Mouse (Mus musculus) liver, adult 2 months (tissue): ENCODE data around the gene Mylk.

ENCODE experiments used
- CTCF ChIP-seq: fragments of 200-500 bp; IDR thresholded peaks from 2 replicates; pipeline ENCODE4 v1.5.1; 2011; ENCODE audit warnings: low read depth, low read length, control low read depth
- POLR2A ChIP-seq: fragments of 200-500 bp; IDR thresholded peaks from 2 replicates; pipeline ENCODE4 v1.6.1; 2011; ENCODE audit warnings: low read length, control low read depth; ENCODE audit not compliant: insufficient read depth; ENCODE audit errors: extremely low read depth

- TF ChIP-seq CTCF (no peak), POLR2A (no peak)
These were observed 184.7 kb downstream of the Mylk start for GRCm38 (mm10) chr16:34929686-34930085.
